Mouse (Mus musculus): Measurements from ENCODE around the gene Fam167b. TPM values are rescaled to one million over a fixed set of nuclear protein-coding genes. Genes with fewer than 3 reads are reported as not detected.
"Not testable (repeated sequence)": the region's sequence is repeated elsewhere in the genome, so short reads cannot be mapped to it uniquely, and the experiment has no call there.

Fam167b gene
- polyA plus RNA-seq, 1 experiment = 1.9 TPM

DNA sequence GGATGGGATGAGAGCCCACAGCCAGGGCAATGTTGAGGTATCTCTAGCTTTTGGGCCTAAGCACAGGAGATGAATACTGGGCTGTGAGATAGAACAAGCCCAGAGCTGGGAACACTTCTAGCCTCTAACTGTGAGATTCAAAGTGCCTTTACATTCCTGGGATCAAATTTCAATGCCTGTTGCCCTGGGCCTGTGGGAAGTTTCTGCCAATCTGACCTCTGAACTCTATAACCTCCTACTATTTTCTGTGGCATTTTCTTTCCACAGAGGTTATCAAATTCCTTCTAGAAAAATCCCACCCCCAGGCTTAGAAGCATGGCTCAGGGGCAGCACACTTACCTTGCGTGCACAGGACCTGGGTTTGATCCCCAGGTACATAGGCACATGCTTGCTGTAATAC lies 28.1 kb downstream of the Fam167b start:
- H3K4me1 ChIP-seq (ENCODE audit: control insufficient read depth, insufficient read depth, low read length) = no peaks in the 10 kb centered on the region
- no peak overlapping the region for H3K4me3 ChIP-seq (replicated peaks; ENCODE audit: extremely low read depth, low read depth, low read length)
- TF ChIP-seq POLR2A (IDR thresholded peaks at IDR 0.05; ENCODE audit: borderline replicate concordance, extremely low read depth, low read depth, low read length) = no peak
- no peak for DNase-seq
- 77% methylated on average over 1 of the region's 1 CpGs for WGBS

DNA sequence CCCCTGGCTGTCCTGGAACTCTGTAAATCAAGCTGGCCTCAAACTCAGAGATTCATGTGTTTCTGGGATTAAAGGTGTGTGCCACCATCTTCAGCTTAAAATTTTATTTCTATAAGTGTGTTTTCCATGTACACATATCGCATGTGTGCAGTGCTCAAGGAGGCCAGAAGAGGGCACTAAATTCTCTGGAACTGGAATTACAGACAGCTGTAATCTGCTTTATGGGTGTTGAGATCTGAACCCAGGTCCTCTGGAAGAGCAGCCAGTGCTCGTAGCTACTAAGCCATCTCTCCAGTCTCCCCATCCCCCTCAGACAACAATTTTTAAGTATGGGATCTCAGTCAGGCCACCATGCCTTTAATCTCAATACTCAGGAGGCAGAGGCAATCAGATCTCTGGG lies 29.0 kb downstream of the Fam167b start:
- Histone ChIP-seq H3K4me1 (ENCODE audit: control insufficient read depth, insufficient read depth, low read length) (no peaks in the 10 kb centered on the region), H3K4me3 (replicated peaks; ENCODE audit: extremely low read depth, low read depth, low read length) (no peak overlapping the region)
- DNase-seq = peak; percentile 26
- TF ChIP-seq CTCF (IDR thresholded peaks at IDR 0.05; ENCODE audit: insufficient read depth, low read length) = no peak
- no peak for TF ChIP-seq POLR2A (IDR thresholded peaks at IDR 0.05; ENCODE audit: borderline replicate concordance, extremely low read depth, low read depth, low read length)
- WGBS = 88% methylated on average over 2 of the region's 2 CpGs

DNA sequence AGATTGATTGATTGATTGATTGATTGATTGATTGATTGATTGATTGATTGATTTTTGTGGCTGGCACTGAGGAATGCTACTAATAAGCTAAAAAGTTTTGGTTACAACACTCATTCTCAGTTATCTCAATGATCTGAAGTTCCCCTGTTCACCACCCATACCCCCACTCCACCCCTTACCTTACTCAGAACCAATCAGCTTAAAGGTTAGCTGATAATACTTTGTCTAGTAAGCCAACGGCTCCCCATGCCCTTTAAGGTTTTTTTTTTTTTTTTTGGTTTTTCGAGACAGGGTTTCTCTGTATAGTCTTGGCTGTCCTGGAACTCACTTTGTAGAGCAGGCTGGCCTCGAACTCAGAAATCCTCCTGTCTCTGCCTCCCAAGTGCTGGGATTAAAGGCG lies 30.7 kb downstream of the Fam167b start:
- H3K4me1 ChIP-seq (ENCODE audit: control insufficient read depth, insufficient read depth, low read length); H3K4me3 ChIP-seq (replicated peaks; ENCODE audit: extremely low read depth, low read depth, low read length); DNase-seq: not testable (repeated sequence)
- WGBS = 73% methylated on average over 4 of the region's 4 CpGs

DNA sequence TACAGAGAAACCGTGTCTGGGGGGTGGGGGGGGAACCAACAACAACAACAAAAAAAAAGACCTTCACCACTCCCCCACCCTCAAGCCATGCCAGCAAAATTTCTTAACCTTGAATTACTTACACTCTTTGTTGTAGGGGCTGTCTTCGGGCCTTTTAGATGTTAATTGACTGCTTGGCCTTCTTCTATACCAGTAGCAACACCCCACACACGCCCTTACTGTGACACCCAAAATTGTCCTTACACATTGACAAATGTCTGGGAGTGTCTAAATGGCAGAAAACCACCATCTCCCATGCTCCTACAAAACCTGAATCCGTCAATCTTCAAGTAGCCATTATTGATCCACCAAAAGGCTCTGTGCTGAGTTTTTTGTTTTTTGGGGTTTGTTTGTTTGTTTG lies 34.2 kb downstream of the Fam167b start:
- WGBS = 89% methylated on average over 4 of the region's 4 CpGs
- H3K4me3 ChIP-seq (replicated peaks; ENCODE audit: extremely low read depth, low read depth, low read length) = no peak overlapping the region
- H3K4me1 ChIP-seq (ENCODE audit: control insufficient read depth, insufficient read depth, low read length) = peaks cover 6% of the 10 kb centered on the region; the same call in 1 of the 2 replicates
- no peak for DNase-seq
- TF ChIP-seq CTCF (IDR thresholded peaks at IDR 0.05; ENCODE audit: insufficient read depth, low read length) = no peak

DNA sequence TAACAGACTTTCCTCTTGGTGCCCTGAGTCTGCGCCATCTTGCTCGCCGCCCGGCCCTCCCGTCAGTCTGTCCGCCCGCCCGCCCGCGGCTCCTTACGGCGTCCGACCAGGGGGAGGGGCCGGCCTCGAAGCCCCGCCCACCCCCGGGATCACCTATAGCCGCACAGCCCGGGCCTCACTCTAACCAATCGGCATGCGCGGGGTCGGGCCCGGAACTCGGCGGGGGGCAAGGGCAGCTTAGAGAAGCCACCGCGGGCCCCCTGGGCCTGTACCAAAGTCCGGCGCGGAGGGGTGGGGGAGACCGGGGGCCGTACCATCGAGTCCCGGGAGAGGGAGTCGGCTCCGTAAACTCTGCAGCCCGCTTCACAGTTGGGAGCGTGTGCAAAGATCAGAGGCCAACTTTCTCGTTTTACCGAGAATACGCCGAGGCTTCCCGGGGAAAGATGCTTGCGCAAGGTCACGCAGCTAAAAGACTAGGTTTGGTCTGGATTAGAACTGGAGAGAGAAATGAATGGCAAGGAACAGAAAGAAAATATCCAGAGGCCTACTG lies 35.7 kb downstream of the Fam167b start, which contains the start of gene Hdac1:
TSS of gene Hdac1 (minus strand) at position 122 of the 550 bp plus-strand sequence.
- under 1% methylated on average over 46 of the region's 46 CpGs for WGBS
- peak; percentile 95 for DNase-seq
- Histone ChIP-seq H3K4me1 (ENCODE audit: control insufficient read depth, insufficient read depth, low read length) (peaks cover 6% of the 10 kb centered on the region; the same call in 1 of the 2 replicates), H3K4me3 (replicated peaks; ENCODE audit: extremely low read depth, low read depth, low read length) (peak within 1 kb of the TSS; percentile 99)
- TF ChIP-seq POLR2A (IDR thresholded peaks at IDR 0.05; ENCODE audit: borderline replicate concordance, extremely low read depth, low read depth, low read length) (peak; percentile 54), CTCF (IDR thresholded peaks at IDR 0.05; ENCODE audit: insufficient read depth, low read length) (no peak)

DNA sequence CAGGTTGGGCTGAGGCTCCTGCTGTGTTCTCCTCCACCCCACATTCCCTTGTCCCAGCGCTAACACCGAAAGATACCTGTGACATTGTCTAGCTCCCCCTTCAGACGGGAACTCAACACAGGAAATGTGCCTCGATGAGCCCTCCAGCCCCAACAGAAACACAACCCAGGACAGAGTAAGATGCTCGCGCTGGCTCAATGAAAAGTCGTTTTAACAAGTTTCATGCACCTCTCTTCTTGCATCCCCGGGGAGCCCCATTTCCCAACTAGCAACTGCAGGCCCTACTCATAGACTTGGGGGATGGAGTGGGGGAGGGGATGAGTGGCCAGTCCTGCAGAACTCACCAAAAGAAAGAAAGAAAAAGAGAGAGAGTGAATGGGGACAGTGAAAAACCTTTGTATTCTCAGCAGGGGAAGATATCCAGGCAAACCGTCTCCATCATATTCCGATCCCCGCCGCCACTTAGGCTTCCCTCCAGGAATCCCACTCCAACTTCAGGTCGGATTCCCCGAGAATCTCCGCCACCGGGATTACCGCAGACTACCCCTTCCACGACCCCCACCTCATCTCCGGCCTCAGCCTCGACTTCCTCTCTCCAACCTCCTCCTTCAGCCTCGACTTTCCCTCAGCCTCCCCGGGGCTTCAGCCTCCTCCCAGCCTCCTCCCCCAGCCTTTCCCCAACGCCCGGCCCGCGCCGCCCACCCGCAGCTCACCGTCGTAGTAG lies 36.3 kb downstream of the Fam167b start:
- WGBS = under 1% methylated on average over 30 of the region's 30 CpGs
- peak; percentile 21 for DNase-seq
- TF ChIP-seq CTCF (IDR thresholded peaks at IDR 0.05; ENCODE audit: insufficient read depth, low read length) = 0 out of 2 replicates have a peak, but pooled peaks have one; percentile 15
- TF ChIP-seq POLR2A (IDR thresholded peaks at IDR 0.05; ENCODE audit: borderline replicate concordance, extremely low read depth, low read depth, low read length) = no peak
- Histone ChIP-seq H3K4me3 (replicated peaks; ENCODE audit: extremely low read depth, low read depth, low read length) (peak overlapping the region; percentile 79), H3K4me1 (ENCODE audit: control insufficient read depth, insufficient read depth, low read length) (peaks cover 6% of the 10 kb centered on the region; the same call in 1 of the 2 replicates)

DNA sequence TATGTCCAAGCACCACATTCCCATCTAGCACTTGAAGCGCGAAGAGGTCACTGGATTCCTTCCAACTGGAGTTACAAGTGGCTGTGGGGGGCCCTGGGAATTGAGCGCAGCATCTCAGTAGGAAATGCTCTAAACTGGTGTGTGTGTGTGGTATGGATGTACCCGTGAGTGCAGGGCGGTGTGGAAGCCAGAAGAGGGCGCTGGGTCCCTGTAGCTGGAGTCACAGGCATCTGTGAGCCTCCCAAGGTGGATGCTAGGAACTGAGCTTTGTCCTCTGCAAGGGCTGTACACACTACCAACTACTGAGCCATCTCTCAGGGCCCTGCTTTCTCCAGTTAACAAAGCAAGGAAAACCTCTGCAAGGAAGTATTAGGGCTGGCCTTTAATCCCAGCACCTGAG lies 38.3 kb downstream of the Fam167b start:
- H3K4me3 ChIP-seq (replicated peaks; ENCODE audit: extremely low read depth, low read depth, low read length) = no peak overlapping the region
- TF ChIP-seq POLR2A (IDR thresholded peaks at IDR 0.05; ENCODE audit: borderline replicate concordance, extremely low read depth, low read depth, low read length) (no peak), CTCF (IDR thresholded peaks at IDR 0.05; ENCODE audit: insufficient read depth, low read length) (peak; percentile 37; the same call in 1 of the 2 replicates)
- DNase-seq = no peak
- 83% methylated on average over 6 of the region's 6 CpGs for WGBS
- H3K4me1 ChIP-seq (ENCODE audit: control insufficient read depth, insufficient read depth, low read length) = peaks cover 6% of the 10 kb centered on the region; the same call in 1 of the 2 replicates

DNA sequence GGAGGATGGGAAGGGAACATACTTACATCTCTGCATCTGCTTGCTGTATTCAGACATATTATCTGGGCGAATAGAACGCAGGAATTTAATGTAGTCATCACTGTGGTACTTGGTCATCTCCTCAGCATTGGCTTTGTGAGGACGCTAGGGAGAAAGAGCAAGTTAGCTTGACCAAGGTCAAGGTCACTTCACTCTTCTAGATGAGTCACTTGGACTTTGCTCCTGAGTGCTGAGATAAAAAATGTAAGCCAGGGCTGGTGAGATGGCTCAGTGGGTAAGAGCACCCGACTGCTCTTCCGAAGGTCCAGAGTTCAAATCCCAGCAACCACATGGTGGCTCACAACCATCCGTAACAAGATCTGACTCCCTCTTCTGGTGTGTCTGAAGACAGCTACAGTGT lies 49.4 kb downstream of the Fam167b start:
- WGBS = 87% methylated on average over 6 of the region's 6 CpGs
- DNase-seq; H3K4me1 ChIP-seq (ENCODE audit: control insufficient read depth, insufficient read depth, low read length); H3K4me3 ChIP-seq (replicated peaks; ENCODE audit: extremely low read depth, low read depth, low read length): not testable (repeated sequence)

Other genes starting within 250 kb of the Fam167b start
- 16.7 and 23.5 TPM in 2 replicates for gene Rbbp4, start 243.2 kb downstream of the Fam167b start, polyA plus RNA-seq (2012; rRNA removed)
- 5.8 and 11.3 TPM in 2 replicates for gene Zbtb8os, start 242.9 kb downstream of the Fam167b start, polyA plus RNA-seq (2012; rRNA removed)
- gene Zbtb8a, start 200.4 kb downstream of the Fam167b start, polyA plus RNA-seq (2012; rRNA removed) = 8.8 and 13.9 TPM in 2 replicates
- 0.12 and 0.14 TPM in 2 replicates for gene Zbtb8b, start 137.7 kb downstream of the Fam167b start, polyA plus RNA-seq (2012; rRNA removed)
- gene Bsdc1, start 117.0 kb downstream of the Fam167b start, polyA plus RNA-seq (2012; rRNA removed) = 18.9 and 28.4 TPM in 2 replicates
- 0.12 TPM in 1 of 2 replicates, not detected in the other for gene Tssk3, start 87.5 kb downstream of the Fam167b start, polyA plus RNA-seq (2012; rRNA removed)
- gene Fam229a, start 87.4 kb downstream of the Fam167b start, polyA plus RNA-seq (2012; rRNA removed) = 0.80 and 1.1 TPM in 2 replicates
- 16.6 and 18.6 TPM in 2 replicates for gene Marcksl1, start 65.0 kb downstream of the Fam167b start, polyA plus RNA-seq (2012; rRNA removed)
- 35.3 and 64.8 TPM in 2 replicates for gene Hdac1, start 35.8 kb downstream of the Fam167b start, polyA plus RNA-seq (2012; rRNA removed)
- 7.9 and 11.8 TPM in 2 replicates for gene Lck, start 4.9 kb downstream of the Fam167b start, polyA plus RNA-seq (2012; rRNA removed)
- 148 and 197 TPM in 2 replicates for gene Eif3i, start 22.1 kb upstream of the Fam167b start, polyA plus RNA-seq (2012; rRNA removed)
- 136 and 158 TPM in 2 replicates for gene Tmem234, start 22.1 kb upstream of the Fam167b start, polyA plus RNA-seq (2012; rRNA removed)
- gene Dcdc2b, start 35.7 kb upstream of the Fam167b start, polyA plus RNA-seq (2012; rRNA removed) = 16.0 and 17.8 TPM in 2 replicates
- 31.1 and 36.5 TPM in 2 replicates for gene Iqcc, start 40.5 kb upstream of the Fam167b start, polyA plus RNA-seq (2012; rRNA removed)
- 20.6 and 34.1 TPM in 2 replicates for gene Ccdc28b, start 45.4 kb upstream of the Fam167b start, polyA plus RNA-seq (2012; rRNA removed)
- 30.0 and 36.7 TPM in 2 replicates for gene Txlna, start 62.5 kb upstream of the Fam167b start, polyA plus RNA-seq (2012; rRNA removed)
- gene Kpna6, start 94.2 kb upstream of the Fam167b start, polyA plus RNA-seq (2012; rRNA removed) = 16.6 and 26.3 TPM in 2 replicates
- gene Tmem39b, start 118.3 kb upstream of the Fam167b start, polyA plus RNA-seq (2012; rRNA removed) = 24.4 and 25.7 TPM in 2 replicates
- 34.8 and 44.5 TPM in 2 replicates for gene Khdrbs1, start 163.8 kb upstream of the Fam167b start, polyA plus RNA-seq (2012; rRNA removed)
- 40.3 and 50.2 TPM in 2 replicates for gene Ptp4a2, start 232.7 kb upstream of the Fam167b start, polyA plus RNA-seq (2012; rRNA removed)

All from lung, adult 2 months (tissue).